Mouse (Mus musculus): ENCODE measurements at regions not wholly inside any gene's neighbourhood (a gene's known extent, or its start where the extent isn't known, plus 50 kb on each side); places are given as distances from the start of the nearest gene placed in this dataset.

DNA sequence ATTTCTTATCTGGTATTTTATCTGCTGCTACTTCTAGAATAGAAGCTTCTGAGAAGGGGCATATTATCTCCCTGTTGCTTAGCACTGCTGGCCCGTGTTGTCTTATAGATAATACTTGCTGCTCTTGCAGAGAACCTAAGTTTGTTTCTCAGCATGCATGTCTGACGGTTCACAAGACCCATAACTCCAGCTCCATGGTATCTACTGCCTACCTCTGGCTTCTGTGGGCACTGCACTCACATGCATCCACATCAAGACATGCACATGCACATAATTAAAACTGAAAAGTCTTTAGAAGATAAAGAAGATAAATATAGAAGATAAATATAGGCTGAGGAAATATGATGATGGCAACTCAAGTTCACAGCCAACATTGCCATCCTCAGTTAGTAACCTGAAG, 667.8 kb upstream of the Tmem132c start:
- DNase-seq: no peak

DNA sequence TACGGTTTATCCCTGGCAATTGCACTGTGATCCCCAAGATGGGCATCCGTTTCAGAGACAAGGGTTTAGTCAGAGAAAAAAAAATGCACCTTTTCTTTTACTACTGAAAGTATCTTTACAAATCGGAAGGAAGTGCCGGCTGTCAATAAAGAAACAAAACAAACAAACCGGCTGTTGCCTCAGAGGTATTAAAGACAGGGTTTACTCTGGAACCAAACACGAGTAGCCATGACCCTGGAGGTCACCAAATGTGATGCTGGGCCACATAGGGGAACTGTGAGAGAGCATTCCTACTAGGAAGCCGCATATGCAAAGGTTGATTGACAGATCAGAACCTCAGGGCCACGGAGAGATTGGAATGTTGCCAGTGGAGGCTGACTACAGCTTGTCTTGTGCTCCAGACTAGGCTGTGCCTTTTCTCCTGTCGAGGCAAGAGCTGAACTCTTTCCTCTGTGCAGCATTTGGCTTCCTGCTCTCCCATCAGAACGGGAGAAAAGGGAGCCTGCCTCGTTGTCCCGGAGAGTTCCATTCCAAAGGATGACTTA, 643.8 kb upstream of the Tmem132c start:
- no peak for DNase-seq

DNA sequence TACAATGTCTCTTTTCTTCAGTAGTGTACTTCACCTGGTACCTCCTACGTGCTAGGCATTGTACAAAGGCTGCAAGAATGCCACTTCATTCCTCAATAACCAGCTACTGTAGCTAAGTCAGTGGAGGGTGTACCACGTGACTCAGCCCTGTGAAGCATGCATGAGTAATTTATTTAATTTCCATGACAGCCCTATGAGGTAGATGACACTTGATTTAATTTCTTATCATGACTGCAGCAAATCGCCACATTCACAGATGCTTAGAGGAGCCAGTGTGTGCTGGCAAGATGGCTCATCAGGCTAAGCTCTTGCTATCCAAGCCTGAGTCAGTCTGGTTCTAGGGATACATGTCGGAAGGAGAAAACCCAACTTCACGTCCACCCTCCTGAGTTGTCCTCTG, 642.0 kb upstream of the Tmem132c start:
- DNase-seq: no peak

DNA sequence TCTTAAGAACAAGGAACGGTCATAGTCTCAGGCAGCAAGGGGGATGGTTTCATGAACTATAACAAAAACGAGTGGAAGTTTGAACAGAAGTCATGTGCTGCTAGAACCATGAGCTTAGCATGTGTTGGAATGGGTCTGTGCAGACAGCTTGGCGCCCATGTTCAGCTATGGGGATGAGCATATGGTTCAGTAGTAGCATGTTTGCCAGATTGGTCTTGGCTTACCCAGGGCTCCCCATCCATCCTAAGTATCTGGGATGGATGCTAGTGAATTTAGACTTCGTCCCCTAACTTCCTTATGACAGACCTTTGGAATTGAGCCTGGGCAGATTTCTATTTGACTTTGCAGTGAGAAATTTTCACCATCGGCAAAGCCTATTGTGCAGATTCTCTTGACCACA, 634.9 kb upstream of the Tmem132c start:
- DNase-seq: no peak

DNA sequence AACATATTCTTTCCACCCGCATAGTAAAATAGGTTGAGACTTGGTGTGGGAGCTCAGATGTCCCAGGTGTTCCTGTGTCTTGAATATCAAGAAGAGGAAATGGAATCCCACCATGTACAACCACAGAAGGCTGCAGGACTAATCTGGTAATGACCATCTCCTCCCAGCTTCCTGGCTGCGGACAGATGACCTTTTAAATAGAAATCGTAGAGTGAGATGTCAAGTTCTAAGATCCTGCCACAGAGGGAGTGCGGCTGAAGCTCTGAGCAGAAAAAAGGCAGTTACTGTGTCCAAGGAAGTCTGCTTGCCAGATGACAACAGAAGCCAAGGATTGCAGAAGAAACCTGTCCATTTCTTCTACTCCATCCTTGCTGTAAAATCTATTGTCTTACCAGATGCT, 629.0 kb upstream of the Tmem132c start:
- DNase-seq: no peak

DNA sequence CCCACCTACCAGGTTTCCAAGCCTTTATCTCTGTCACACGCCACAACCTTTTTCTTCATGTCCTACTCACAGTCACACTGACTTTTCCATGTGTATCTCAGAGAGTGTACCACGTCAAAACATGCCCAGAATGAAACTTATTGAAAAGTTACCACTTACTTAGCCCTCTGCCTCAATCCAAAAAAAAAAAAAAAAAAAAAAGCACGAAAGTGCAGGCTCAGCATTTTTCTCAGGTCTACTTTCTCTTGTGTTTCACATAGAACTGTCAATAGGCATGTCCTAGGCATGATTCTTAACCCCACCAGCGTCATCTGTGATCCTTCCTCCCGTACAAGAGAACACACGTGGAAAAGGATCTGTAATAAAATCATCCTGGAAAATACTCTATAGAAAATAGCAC, 619.1 kb upstream of the Tmem132c start:
- DNase-seq: no peak

DNA sequence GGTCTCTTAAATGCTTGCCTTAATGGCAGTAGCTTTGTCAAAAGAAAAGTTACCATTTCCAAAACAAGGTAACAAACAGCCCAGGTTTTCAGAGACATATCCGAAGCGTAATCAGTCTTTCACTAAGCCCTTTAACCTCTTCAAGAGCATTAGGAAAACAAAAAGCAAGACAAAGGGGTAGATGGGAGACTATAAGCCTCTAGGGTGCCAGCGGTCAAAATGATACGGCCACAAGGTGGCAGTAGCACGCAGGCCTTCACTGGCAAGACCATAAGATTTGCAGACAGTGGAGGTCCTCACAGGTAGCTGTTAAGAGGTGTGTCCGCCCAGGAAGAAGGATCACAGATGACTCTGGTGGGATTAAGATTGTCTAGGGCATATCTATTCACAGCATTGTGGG, 618.4 kb upstream of the Tmem132c start:
- DNase-seq: peak; percentile 3

DNA sequence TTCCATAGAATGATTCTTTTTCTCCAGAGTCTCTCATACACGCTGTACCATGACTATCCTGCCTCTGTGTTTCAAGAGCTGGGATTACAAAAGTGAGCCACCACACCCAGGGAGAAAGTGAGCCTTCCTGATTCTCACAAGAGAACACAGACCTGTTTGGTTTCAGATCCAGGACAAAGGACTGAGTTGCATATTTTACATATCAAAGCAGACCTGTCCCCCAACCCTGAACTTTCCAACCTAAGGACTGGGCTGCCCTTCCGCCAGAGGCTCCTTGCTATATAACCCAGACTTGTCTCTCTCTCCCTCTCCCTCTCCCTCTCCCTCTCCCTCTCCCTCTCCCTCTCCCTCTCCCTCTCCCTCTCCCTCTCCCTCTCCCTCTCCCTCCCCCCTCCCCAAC, 611.8 kb upstream of the Tmem132c start:
- no peak for DNase-seq

DNA sequence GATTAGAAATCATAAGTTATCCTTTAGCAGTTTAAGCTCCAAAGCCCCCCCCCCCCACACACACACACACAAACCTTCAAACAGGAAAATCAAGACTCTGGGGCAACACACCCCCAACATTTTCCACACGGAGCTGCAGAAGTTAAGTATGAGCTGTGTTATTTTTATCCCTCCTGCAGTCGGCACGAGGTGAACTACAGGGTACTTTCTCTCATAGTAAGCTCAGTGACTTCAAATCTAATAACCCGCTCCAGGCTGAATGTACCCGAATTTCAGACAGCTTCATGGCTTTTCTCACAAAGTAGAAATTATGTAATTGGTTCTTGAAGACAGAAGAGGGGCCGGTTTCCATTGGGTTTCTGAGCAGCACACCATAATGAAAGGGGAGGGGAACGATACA, 591.2 kb upstream of the Tmem132c start:
- no peak for DNase-seq

DNA sequence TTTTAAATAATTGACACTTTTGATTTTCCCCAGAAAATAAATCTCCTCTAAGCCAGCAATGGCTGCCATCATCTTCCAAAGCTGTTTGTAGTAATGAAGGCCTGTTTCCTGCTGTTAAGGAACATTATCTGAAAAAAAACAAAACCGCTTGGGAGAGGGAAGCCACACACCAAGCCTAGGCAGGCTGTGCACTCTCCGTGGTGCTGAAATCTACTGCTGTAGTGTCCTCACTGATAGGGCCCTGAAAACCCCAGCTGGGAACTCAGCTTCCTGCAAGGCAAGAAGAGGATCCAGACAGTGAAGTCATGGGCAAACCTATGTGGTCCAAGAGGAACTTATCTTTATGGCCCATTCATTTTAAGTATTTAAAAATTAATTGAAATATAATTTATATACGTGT, 590.2 kb upstream of the Tmem132c start:
- peak; percentile 12 for DNase-seq

DNA sequence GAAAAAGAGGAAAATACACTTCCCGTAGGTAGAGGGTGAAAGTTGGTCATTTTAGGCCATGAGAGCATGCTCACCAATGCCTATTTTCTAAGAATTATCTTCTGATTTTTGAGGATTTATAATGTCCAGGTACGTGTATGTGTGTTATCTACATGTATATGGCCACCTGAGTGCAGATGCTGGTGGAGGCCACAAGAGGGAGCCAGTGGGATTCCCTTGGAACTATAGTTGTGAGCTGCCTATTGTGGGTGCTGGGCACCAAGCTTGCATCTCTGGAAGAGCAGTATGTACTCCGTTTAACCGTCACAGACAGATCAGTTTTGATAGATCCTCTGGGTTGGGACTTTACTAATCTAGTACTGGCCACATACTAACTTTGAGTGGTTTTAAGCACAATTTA, 579.0 kb upstream of the Tmem132c start:
- no peak for DNase-seq

DNA sequence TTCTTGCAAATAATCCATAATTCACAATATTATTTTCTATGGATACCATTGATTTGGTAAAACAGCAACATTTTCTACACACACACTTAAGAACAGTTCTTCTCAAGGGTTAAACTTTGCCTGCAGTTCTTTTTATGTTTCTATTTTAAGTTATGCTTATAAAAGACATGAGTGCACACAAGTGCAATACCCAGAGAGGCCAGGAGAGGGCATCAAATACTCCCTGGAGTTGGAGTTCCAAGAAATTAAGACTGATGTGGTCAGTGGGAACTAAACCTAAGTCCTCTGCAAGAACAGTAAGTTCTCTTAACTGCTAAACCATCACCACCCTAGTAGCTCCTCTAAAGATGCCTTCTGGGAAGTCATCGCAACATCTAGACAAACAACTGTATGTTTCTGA, 570.5 kb upstream of the Tmem132c start:
- DNase-seq: peak; percentile 14

DNA sequence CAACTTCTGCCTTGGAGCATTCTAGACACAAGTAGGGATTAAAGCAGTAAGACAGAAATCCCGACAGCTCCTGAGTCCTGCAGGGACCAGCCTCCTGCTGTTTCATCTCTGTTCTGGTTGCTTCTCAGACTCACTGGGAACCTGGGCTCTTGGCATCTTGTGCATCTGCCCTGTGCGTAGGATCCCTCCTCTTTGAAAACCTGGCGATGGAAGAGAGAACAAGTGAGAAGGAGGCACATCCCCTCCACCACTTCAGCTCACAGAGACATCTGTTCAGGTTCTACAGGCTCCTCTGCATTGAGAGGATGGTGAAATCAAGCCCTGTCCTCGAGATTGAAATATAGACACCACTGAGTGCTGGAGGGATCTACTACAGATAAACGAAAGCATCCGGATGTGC, 561.3 kb upstream of the Tmem132c start:
- no peak for DNase-seq

DNA sequence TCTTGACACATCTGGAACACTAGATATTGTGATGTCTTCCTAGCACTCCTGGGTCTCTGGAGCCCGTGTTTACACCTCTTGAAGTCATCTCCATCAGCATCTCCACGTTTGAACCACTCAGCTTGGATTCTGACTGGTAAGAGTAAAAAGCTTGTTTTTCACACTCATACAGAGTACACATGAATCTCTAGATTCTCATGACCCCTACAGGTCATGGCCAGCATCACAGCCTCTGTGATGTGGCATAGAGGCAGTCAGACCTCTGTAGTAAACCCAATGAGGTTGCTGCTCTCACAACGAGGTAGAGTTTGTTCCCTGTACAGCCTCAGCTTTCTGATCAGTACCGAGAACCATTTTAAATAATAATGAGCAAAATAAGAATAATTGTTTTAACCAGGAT, 542.3 kb upstream of the Tmem132c start:
- DNase-seq: no peak

DNA sequence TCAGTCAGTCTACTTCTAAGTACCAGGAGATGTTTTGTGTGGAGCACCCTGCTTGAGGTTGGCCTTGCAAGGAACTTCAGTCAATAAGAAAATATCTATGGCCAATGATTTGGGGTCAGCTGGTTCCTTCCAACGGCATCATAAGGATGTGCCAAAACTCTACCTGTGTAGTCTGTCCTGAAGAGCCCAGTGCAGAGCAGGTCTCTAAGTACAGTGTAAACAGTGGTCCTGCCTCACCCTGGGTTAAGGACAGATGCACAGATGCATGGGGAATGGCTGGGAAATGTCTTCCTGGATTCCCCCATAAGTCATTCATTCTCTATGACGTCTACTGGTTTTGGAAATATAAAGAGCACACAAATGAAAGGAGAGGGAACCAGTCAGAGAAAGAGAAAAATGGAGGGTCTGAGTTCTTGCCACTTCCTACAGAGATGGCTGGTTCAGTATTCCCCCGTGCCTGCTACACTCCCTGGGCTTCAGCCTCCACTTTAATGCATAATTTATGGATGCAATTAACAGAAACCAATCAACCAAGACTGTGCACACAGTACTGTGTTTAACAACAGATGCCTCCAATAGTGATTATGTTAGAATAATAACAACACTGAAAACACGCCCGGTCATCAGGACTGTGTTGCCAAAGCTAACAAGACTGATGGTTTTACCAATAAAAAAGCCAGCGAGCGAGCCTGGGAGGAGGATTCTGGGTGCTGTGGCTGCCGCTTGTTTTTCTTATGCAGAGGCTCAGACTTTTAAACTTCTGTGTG, 537.9 kb upstream of the Tmem132c start:
- no peak for DNase-seq

DNA sequence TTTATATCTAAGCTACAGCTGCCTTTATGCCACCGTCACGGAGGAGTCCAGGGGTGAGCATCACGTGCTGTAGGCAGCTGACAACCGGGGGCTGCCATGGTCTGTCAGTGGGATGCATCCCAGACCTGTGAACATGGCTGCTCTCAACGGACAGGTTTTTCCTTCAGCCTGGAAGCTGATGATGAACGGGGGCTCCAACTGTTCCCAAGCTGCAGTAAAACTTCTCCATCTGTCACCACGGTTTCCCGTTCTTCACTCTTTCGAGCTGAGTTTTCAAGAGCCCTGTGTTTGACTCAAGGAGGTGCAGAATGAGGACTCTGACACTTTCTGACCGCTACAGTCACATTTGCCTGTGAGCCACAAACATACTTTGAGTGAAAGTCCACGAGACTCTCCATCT, 535.7 kb upstream of the Tmem132c start:
- no peak for DNase-seq

DNA sequence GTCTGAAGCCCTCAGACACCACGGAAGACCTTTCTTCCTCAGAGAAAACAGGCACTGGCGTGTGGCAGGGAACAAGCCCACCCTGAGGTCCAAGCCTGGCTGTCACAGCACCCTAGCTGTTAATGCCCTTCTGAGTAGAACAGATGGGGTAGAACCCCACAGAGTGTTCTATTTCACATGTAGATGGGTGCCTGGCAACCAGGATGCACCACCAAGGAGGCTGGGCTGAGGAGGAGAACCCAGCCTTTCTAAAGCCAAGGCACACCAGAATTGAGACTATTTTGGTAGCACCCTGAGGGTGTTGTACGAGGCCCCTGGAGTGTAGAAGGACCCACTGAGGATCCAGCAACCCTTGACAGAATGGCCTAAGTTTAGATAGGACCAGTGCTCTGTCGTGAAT, 534.9 kb upstream of the Tmem132c start:
- no peak for DNase-seq

DNA sequence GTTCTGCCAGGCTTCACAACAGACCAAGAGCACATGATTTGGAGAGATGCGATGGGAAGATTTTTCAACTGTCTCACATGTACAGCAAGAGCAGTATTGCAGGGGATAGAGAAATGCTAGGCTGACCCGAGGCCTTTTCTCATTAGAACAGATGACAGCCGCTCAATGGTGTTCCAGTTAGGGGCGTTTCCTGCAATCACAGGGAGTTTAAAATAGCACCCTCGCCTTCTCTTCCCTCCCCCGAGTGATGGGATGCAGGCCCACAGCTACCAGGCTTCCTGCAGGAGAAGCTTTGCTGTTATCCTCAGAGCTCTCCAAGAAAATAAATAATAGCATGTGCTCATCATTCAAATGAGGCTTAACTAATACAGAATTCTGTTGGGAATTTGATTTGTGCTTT, 526.9 kb upstream of the Tmem132c start:
- DNase-seq: no peak

DNA sequence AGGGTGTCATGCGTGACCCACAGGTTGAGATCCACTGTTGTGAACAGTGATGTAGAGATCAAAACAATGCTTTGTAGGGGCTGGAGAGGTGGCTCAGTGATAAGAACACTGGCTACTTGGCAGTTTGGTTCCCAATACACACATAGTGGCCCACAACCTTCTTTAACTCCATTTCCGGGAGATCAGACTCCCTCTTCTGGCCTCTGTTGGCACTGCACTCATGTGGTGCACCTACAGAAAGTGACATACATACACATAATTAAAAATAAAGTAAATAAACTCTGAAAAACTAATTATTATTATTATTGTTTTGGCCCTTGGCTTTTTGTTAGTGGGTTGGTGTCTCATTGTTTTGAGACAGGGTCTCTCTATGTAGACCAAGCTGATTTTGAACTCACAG, 523.2 kb upstream of the Tmem132c start:
- DNase-seq: no peak

DNA sequence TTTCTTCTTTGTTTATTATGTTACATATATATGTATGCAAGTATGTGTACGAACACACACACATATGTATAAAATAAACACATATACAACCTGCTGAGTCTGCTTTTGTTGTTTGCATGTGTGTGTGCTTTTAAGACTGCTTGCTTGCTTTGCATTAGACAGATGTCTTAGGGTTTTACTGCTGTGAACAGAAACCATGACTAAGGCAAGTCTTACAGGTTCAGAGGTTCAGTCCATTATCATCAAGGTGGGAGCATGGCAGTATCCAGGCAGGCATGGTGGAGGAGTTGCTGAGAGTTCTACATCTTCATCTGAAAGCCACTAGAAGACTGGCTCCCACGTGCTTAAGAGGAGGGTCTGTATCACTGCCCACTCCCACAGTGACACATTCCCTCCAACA, 520.3 kb upstream of the Tmem132c start:
- DNase-seq: no peak

DNA sequence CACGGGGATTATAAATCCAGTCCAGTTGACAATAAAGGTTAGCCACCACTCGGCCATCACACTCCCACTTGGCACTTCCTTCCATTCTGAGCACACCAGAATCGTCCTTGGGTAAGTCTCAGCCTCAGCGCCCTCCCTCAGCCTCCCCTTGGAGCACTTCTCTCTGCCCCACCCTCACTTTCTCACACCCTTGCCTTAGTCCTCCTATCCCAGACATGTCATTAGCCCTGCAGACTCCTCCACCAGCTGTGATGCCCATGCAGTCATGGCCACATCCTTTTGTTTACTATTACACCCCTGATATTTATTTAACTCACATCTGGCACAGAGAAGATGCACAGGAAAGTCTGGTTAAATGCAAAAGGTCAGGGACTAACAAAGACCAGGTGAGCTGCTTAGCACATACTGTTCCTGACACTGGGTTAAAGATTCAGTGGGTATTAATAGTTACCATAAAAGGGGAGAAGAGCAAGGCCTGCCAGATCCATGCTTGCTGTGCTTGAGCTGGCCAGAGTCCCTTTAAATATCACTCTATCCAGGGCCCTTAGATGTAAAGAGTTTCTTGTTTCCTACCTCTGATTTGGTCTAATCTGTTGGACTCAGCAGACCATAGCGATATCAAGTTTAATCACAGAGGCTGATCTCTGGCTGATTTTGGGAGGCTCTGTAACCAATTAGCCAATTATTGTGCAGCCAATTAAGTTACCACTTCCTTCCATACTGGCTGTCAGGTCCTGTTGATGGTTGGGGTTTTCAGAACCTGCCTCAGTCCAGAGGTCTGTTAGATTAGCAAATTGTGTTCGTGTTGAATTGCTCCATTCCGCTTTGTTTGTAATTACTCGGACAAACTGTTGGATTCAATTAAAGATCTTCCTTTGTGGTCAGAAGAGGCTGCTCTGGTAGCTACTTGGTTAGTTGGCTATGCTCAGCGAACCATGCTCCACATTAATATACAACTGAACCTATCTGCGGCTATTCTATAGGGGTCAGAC, 518.0 kb upstream of the Tmem132c start:
- no peak for DNase-seq

DNA sequence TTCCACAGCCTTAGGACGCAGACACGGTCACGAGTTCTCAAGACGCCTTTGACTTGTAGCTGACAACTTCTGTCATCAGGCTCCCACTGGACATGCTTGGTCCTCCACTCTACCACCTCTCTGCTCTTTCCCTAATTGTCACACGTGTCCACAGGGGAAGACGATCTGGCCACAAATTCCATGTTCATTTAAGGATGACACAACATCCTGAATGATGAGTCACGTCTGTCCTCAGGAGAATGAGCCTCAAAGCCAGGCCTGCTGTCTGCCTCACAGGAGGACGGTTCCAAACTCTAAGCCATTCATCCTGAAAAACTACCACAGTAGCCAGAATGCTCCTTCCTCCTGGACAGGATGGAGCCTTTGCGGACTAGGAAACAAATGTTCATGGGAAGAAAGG, 517.3 kb upstream of the Tmem132c start:
- DNase-seq: no peak

DNA sequence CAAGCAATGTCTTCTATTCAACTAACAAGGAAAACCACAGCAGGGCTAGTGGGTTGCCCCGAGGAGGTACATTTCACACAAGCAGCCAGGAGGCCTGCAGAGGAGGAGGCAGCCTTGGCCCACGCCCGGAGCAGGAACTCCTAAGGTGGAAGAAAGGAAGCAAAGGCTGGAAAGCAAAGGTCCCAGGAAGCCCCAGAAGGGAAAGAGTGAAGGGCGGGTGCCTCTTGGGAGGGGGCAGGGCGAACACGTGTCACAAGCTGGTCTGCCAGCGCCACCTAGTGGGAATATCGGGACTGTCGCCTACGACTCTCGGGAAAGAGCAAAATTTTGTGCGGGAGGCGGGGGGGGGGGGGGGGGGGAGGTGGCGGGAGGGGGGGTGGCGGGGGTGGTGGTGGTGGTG, 508.1 kb upstream of the Tmem132c start:
- DNase-seq: peak; percentile 32

DNA sequence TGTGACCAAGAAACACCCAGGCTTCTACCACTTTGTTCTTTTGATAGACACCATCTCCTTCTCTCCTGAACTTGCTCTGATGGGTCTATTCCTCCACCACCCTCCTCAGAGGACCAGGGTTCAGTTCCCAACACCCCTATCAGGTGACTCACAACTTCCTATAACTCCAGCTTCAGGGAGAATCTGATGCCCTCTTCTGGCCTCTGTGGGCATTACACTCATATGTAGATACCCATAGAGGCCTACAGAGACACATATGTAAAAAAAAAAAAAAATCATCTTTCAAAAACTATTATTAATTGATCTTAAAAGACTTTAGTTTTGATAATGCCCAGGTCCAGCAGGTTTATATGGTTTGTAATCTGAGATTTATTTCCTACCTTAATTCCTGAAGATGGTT, 505.9 kb upstream of the Tmem132c start:
- no peak for DNase-seq

Measured in lung, postnatal 14 days (tissue).